Mouse (Mus musculus) layer of hippocampus, postnatal 25 days (tissue): ENCODE data around the gene Prkd3. TPM values are rescaled to one million over a fixed set of nuclear protein-coding genes. Genes with fewer than 3 reads are reported as not detected.

Source experiments
- DNase-seq, 2 experiments: peaks; one replicate each; pipeline ENCODE4 v3.0.0; 2022; ENCODE audit warnings: mixed read lengths in 2 of 2, low spot score in 1 of 2; ENCODE audit errors: extremely low spot score in 1 of 2
- total RNA-seq, 2 experiments: library from RNA; stranded (reverse); gene quantifications; 2 replicates each; pipeline ENCODE4 v1.2.3; 2021

Prkd3 gene
- total RNA-seq, 2 experiments from 2014 or later = 13.1 to 14.7 TPM

DNA sequence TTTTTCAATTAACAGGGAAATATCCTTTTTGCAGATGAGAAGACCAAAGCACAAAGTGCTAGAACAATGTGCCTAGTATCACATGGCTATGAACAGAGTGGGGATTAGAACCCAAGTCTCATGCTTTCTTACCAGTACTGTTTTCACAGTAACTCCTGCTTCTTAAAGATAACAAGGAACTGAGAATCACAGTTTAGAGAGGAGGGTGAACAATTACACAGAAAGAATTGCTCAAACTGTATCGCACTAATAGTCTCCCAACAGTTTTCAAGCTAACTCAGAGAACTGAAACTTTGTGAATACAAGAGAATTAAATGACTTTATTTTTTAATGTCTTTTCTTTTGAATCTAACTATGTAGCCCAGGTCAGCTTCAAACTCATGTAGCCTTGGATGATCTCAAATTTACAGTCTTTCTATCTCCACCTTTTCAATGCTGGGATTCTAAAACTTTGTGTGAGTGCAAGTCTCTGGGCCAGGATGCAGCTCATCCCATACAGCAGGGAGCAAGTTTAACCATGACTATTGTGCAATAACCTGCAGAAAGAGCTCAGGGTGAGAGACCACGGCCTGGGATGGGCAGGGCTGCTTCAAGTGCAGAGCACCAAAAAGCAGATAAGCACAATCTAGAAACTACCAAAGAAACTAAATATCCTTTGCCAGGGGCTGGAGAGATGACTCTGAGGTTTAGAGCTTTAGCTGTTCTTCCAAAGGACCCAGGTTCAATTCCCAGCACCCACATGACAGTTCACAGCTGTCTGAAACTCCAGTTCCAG lies 5.5 kb downstream of the Prkd3 start:
- no peak for DNase-seq

DNA sequence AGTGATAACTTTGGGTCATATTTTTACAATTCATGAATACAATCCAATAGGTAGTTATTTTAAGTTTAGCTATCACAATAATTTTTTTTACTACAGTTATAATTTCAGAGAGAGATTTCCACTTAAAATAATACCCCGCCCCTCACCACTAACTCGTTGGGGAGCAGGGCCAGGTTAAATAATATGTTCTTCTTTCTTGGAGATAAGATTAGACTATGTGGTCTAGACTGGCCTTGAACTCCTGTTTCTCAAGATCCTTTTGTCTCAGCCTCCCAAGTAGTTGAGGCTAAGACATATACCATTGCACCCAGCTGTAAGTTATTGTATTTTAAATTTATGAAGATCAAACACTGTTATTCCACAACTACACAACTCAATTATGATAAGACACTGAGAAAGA lies 7.0 kb downstream of the Prkd3 start:
- DNase-seq = no peak

DNA sequence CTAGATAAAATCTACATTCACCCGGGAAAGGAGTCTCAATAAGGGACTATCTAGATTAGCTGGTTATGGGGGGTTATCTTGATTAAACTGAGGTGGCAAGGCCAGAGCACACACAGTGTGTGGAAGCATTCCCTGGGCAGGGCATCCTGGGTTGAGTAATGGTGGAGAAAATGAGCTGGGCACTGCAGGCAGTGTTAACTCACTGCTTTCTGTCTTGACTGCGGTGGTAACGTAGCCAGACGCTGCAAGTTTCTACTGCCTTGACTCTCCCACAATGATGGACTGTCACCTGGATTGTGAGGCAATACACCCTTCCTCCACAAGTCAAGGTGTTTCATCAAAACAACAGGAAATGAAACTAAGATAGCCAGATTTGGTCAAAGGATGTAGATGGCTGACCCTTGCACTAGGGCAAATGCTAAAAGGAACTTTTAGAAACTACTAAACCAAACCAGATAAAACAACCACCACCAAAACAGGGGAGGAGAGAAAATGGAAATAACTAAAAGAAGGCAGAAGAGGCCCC lies 20.8 kb downstream of the Prkd3 start:
- DNase-seq = no peak

DNA sequence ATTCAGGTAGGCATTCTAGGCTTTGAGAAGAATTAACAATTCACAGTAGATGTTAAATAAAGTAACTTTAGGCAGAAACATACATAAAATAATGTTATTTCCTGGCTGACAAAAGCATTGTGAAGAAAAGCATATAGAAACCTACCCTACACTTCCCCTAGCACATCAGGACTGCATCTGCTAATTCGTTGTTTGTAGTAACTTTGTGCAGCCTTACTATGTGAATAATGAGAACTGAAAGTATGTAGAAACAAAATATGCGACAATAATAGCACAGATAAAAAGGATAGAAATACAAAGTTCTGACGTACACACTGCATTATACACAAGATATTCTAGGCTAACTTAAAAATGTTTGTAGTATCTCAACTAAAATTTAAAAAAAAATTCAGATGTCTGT lies 21.4 kb downstream of the Prkd3 start:
- no peak for DNase-seq

DNA sequence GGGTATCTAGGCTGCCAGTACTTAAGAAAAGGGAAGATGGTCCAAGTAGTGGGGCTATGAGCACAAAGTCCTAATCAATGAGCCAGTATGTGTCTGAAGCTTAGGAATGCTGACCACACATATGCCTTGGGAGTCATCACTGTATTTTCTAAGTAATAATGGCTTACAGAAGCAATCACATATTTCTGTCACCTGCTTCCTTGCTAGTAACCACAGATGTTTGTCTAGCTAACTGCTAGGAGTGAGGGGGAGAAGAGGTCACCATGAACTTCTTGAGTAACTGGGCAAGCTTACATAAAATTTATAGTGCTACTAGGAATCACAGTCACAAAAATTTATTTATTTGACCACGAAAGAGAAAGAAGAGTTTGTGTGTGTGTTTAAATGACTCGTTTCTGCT lies 22.5 kb downstream of the Prkd3 start:
- no peak for DNase-seq

DNA sequence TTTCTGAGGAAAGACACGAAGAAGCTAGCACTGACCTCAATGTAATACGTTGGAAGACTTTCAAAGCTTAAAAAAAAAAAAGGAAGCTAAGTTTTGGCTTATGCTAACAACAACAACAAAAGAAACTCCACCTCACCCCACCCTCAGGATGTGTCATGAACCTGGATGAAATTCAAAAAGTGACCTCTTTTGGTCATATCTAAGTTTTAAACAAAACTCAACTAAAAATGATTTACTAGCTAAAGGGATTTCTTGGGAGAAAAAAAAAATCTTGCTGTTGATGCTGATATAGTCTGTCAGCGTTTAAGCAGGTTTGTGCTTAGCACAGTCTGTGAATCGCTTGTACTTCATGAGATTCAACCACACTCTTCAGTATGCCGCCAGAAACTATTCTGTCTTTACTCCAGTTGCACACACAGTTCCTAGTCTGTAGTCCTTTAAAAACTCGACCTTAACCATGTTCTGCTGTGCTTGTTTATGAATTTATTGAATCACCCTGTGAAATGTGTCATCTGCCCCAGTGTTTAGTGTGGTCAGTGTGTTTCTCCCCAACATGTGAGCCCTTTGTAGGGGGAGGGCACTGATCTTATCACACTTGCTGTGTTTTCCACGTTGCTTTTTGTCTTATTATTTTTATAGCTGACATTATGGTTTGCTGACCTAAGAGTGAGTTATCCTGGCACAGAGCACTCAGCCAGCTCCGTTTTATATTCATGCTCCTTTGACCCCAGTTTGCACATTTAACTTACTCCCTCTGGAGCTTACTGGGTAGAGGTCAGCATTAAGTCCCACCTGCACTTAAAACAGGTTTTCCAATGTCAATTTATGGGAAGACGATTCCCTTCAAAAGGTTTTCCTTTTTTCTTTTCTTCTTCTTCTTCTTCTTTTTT lies 25.4 kb downstream of the Prkd3 start:
- DNase-seq = no peak

DNA sequence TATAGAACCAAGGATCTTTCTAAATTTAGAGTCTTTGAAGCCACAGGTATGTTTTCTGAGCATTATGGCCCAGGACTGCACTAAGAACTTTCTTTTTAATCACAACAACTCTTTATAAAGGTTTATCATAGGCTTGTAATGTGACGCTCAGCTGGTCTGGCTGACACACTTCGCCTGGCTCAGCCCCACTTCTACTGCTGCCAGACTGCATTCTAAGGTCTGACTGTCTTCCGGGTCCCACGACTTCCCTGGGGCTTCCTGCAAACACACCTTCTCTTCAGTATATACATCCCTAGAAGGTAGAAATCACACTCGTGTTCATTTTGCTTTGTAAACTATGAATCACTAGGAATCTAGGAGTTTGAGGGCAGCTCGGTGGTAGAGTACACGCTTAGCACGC lies 26.2 kb downstream of the Prkd3 start:
- no peak for DNase-seq

DNA sequence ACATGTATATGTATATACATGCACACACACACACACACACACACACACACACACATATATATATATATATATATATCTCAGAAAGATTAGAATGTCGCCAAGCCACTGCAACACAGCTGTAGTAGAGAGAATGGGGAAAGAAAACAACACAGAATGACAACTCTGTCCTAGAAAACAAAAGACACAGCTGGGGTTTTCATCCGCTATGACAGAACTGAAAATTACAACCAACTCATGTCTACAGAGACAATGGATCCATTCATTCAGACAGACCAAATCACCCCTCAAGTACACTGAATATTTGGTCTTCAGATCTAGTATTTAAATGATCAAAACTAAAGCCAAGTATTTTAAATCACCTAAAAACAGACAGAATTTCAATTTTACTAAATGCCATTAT lies 26.9 kb downstream of the Prkd3 start:
- no peak for DNase-seq

DNA sequence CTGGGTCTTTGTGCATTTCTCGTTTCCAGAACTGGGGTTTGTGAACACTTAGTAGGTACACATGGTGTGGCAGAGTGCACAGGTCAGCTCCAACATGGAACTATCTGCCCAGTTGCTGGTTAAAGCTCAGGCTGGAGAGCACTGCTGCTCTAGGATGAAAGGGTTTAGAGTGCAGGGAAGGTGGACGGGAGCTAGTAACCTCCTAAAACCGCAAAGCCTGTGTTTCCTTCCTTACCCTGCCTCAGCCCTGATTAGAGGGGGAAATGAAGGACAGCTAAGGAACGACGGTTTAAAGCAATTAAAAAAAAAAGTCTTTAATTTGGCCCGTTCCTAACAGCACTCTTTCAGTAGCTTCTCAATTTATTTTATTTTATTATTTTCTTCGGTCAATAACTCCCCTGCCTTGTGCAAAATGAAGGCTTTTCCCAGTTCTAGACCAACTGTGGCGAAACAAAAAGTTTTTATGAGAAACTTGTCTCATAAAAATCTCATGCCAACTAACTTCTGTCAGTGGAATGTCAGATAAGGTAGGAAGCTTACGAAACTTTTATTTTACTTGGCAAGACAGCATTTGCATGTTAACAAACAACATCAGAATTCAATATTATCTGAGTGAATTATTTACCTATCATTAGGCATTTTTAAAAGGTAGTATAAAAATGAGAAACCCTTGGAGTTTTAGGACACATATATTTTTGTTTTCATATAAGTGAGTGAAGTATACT lies 28.2 kb downstream of the Prkd3 start:
- no peak for DNase-seq

DNA sequence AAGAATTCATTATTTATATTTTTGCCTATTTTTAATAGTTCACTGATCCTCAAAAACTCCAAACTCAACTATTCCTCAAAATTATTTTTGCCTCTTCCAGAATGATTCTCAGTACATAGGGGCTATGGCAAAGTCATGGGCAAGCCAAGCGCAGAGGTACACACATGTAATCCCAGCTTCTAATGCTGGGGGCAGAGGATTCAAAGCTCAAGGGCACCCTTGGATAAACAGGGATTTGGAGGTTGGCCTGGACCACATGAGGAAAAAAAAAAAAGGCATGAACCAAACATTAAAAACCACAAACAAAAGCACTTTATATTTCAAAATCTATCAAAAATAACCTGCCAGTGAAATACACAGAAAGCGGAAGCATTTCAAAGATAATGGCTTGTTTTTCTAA lies 29.1 kb downstream of the Prkd3 start:
- DNase-seq = no peak

DNA sequence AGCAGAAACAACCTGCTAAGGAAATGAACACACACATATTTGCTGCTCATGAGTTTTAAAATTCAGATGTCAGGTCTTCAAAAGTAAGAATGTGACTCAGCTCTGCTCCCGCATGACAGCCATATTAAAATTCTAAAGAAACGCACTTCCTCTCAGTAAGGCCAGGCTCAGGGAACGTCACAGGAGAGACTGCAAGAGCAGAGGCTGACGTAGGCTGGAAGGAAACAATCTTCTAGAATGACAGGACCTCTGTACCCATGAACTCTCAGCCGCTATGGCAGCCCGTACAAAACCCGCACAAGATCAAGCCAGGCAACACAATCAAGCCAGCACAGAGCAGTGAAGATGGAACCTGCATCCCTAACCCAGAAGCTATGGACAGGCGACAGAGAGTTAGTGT lies 31.6 kb downstream of the Prkd3 start:
- DNase-seq = no peak

DNA sequence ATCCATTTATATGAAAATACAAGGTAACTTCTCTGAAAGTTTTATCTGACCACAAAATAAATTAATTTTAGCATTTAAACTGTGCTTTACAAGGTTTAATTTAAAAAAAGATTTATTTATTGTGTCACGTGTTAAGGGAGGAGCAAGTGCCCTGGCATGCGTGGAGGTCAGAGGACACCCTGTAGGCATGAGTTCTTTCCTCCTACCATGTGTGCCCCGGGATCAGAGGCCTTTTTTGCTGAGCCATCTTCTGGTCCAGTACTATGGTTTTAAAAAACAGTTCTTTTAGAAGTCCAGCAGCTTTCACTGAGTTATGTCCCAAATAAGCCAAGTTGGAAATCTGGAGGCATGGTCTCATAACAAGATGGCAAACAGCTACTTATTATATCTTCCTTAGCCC lies 36.9 kb downstream of the Prkd3 start:
- DNase-seq = no peak

DNA sequence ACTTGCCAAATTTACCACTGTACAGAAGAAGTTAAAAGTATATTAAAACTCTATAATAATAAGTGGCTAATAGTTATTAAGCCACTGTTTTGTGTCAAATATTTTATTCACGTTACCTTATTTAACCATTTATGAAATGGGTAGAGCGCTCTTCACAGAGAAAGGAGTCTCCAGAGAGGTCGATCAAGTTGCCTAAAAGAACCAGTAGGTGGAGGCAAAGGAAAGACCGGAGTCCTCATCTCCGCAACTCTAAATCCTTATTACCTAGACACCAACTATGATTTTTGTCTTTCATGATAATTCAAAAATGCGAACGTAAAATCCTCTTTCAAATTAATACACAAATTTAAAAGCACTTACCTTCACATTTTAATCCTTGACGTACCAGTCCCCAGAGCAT lies 37.5 kb downstream of the Prkd3 start:
- DNase-seq = no peak

DNA sequence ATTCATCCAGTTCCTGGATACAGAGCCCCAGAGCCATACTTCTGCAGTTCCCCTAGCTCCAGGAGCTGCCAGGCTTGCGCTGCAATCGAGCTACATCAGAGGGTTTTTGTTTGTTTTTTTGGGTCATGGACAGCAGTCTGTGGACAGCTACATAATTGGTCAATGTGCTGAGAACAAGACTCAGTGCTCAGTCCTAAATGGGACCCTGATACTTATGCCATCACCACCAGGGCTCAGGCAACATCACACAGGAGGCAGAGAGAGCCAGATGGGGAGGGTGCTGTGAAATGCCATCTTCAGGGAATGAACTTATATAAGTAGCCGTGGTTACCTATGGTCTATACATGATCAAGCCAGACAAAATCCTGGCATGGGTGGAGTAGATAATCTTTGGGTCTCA lies 52.1 kb downstream of the Prkd3 start:
- DNase-seq = no peak

DNA sequence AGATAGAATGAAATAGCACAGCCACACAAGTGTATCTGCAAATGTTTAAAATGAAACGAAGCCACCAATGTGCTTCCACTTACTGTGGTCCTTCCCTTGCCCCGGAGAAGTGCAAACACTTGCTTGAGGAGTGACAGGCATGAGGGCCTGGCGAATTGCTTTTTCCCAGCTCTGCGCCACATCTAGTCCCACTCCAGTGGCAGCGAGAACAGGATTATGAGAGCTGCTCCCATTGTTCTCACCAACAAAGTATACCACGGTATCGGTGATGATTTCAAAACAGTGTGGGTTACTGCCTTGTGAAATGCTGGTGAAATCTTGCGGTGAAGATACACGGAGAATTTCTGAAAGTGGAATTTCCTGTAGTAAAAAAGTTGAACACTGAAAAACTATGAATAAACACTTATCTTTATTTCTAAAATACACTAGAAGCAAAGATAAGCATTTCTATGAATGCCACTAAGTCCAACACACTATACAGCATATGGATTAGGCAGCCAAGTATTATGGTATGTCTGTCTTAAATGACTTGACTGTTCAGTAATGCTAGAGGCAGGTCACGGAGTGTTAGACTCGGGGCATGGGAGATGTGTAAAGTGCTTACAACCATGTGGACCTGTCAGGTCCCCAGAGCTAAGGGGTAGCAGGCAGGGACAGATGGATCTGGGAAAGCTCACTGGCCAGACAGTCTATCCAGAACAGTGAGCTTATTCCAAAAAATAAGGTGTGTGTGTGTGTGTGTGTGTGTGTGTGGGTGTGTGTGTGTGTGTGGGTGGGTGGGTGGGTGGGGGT lies 54.3 kb downstream of the Prkd3 start:
- no peak for DNase-seq

DNA sequence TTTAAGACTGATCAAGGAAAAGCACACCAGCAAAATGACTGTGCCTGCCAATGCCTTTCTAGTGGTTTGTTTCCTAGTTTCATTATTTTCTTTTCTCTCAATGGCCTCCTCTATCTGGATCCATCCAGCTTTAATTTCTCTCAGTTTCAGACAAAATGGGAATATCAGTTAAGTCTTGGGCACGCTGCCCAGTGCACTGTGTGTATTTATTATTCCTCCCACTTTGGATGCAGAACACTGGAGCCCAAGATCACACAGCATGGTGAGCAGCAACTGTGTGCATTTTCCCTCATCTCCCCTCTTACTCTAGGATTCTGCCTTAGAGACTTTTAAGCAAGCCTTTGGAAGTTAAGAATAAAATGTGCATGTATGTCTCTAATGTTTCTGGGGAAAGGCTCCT lies 56.2 kb downstream of the Prkd3 start:
- peak in 1 of 2 experiments; percentile 32 for DNase-seq

DNA sequence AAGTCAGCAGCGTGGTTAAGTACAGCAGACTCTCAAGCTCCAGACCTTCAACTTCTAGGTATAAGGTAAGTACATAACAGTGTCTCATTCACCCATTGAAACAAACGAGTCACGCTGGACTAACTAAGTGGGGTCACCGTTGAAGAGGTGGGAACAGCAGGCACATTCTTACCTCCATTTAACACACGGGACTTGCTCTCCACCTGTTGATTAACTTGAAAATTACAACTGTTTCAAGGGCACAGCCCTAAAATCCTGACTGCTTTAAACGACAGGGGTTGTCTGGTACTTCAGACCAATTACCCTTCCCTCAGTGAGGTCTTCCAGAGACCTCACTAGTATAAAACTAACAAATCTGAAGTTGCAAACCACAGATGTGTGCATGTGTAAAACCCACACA lies 61.1 kb downstream of the Prkd3 start:
- DNase-seq = no peak

DNA sequence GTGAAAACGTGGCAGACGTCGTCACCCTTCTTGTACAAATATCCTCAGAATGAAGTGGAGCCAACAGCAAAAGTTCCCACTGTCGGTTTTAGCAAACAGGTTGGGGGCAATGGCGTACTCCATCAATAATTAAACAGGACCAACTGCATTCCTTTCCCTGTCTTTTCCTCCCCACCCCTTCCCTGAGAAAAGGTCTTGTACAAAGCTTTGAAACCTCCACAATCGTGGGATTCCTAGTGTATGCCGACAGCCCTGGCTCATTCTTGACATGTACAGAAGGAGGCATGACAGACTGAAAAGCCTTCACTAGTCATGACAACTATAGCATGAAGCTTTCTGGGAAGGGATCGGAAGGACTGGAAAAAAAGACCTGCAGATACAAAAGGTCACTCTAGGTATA lies 67.4 kb downstream of the Prkd3 start:
- no peak for DNase-seq

DNA sequence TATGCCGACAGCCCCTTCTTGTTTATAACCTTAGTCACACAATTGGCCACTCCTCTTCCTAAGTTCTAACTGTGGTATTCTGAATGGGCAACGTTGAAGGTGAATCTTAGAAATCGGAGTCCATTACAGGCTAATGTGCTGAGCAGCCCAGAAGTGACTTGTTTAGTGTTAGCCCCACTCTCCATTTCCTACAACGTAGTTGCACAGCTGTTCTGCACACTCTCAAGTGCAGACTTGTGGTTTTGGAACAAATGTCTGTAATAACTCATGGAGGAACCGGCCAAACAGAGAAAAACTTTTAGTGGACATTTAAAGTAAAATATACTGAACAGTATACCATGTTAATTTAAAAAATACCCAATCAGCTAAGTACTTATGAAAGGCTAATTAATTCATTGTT lies 68.5 kb downstream of the Prkd3 start:
- DNase-seq = no peak

DNA sequence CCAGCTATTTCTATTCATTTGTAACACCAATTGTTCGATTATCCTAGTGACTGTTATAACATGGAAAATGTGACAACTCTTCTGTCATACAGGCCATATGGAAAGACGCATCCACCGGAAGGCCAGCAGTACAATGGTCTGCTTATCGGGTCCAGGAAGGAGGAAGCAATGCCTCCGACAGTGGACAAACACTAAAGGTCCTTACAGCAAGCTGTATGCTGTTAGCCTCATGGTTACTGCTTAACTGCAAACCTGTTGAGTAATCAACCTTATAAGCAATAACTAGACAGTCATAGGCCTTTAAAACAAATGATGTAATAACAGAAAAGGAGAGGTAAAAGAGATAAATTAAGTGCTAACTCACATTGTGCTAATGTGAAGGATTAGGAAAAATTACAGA lies 69.4 kb downstream of the Prkd3 start:
- DNase-seq = no peak
